Mouse (Mus musculus) heart, postnatal 0 days (tissue): Measurements from ENCODE around the gene Frmpd1. TPM values are rescaled to one million over a fixed set of nuclear protein-coding genes. Genes with fewer than 3 reads are reported as not detected.

Experiments
- ATAC-seq: fragments of 200-750 bp; cut with Nextera tagmentation; 2 replicates; pipeline ENCODE4 v1.8.0; 2017; ENCODE audit warnings: low read depth, moderate number of reproducible peaks, moderate library complexity; ENCODE audit not compliant: insufficient read depth
- DNase-seq: peaks from one replicate; pipeline ENCODE4 v3.0.0-alpha.2; 2016; ENCODE audit warnings: low spot score
- H3K27ac ChIP-seq: fragments of 300-500 bp; sonication (generic); 2 replicates; pipeline ENCODE4 v1.5.1; 2014; ENCODE audit warnings: low read depth, mild to moderate bottlenecking
- H3K27me3 ChIP-seq: fragments of 300-500 bp; sonication (generic); 2 replicates; pipeline ENCODE4 v1.6.1; 2014; ENCODE audit warnings: low read length, mixed read lengths; ENCODE audit not compliant: control insufficient read depth, insufficient read depth
- H3K36me3 ChIP-seq: fragments of 300-500 bp; sonication (generic); replicated peaks from 2 replicates; pipeline ENCODE4 v1.6.1; 2014; ENCODE audit warnings: low read length, mixed read lengths; ENCODE audit not compliant: control insufficient read depth, insufficient read depth
- H3K4me1 ChIP-seq: fragments of 300-500 bp; sonication (generic); 2 replicates; pipeline ENCODE4 v1.6.1; 2014; ENCODE audit warnings: antibody characterized with exemption; ENCODE audit not compliant: control insufficient read depth, insufficient read depth
- H3K4me2 ChIP-seq: fragments of 300-500 bp; sonication (generic); 2 replicates; pipeline ENCODE4 v1.6.1; 2014; ENCODE audit warnings: low read depth, mild to moderate bottlenecking, low read length, moderate library complexity
- H3K4me3 ChIP-seq: fragments of 300-500 bp; sonication (generic); 2 replicates; pipeline ENCODE4 v1.5.1; 2014; ENCODE audit warnings: low read depth, low read length
- H3K9ac ChIP-seq: fragments of 300-500 bp; sonication (generic); replicated peaks from 2 replicates; pipeline ENCODE4 v1.6.1; 2014; ENCODE audit warnings: low read depth, low read length, mixed read lengths
- H3K9me3 ChIP-seq: fragments of 300-500 bp; sonication (generic); replicated peaks from 2 replicates; pipeline ENCODE4 v1.6.1; 2016; ENCODE audit warnings: low read length; ENCODE audit not compliant: control insufficient read depth
- CTCF ChIP-seq: IDR thresholded peaks from 2 replicates; pipeline ENCODE4 v1.5.1; 2016; ENCODE audit warnings: antibody characterized with exemption, control low read depth, low read depth
- EP300 ChIP-seq: IDR thresholded peaks from 2 replicates; pipeline ENCODE4 v1.6.1; 2016; ENCODE audit warnings: antibody characterized with exemption, low read depth
- WGBS: fragments of 180-500 bp; shearing (Covaris S2); extraction: QIAGEN DNeasy Blood & Tissue Kit; methylation state at CpG from one replicate; pipeline ENCODE4 v1.1.7; 2014; 5-methylcytosine and 5-hydroxymethylcytosine counted together
- polyA plus RNA-seq: library from polyadenylated mRNA; unstranded; fragments of >200 nt; fragmentation: Nextera tagmentation; extraction: Ambion mirVana; gene quantifications from 2 replicates; pipeline ENCODE4 v1.2.1, GENCODE M21; 2015
- total RNA-seq: library from RNA; depleted of rRNA; stranded (reverse); fragments of >200 nt; gene quantifications from 2 replicates; pipeline ENCODE4 v1.2.3, GENCODE M21; 2014; ENCODE audit warnings: low replicate concordance; rRNA removed

Gene Frmpd1
- total and polyA plus RNA-seq, 2 experiments from 2014 or later: 0.90 to 4.4 TPM

DNA sequence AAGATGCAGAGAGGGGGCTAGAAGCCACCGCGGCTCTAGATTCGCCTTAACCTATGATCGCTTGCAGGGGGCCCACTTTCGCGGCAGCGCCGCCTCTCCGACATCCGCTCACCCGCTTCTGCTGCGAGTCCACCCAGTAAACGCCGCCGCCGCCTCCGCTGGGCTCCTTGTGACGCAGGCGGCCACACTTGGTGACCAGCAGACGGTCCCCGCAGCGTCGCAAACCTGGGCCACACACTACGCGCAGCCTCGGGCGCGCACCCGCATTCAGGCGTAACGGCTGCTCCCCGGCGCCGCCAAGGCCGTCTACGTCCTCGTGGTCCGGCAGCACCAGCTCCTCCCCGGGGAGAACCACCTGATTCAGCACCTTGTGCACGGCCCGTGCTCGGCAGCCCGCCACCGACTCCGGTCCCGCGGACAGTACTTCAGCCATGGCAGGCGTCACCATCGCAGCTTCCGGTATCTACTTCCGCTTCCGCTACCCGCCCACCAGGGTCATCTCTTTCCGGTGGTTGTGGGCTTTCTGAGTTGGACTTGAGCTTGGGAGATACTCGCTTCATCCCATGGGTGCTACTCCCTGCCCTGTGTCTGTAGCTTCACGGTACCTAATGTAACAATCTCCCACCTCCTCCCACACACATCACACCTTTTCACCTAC, 135.6 kb downstream of the Frmpd1 start:
- WGBS: under 1% methylated on average over 56 of the region's 56 CpGs
- Histone ChIP-seq H3K9me3 (no peaks in the 10 kb centered on the region), H3K4me3 (peak overlapping the region; percentile 79), H3K27ac (peak overlapping the region; percentile 88), H3K27me3 (no peaks in the 10 kb centered on the region; the same call in 1 of the 2 replicates), H3K36me3 (peaks cover 25% of the 10 kb centered on the region), H3K9ac (peak overlapping the region; percentile 78), H3K4me2 (peak overlapping the region; percentile 79), H3K4me1 (peaks cover 8% of the 10 kb centered on the region; the same call in 1 of the 2 replicates)
- DNase-seq (peak; percentile 72), ATAC-seq (peak; percentile 91)
- TF ChIP-seq CTCF (no peak), EP300 (peak; percentile 36; the same call in 1 of the 2 replicates)

DNA sequence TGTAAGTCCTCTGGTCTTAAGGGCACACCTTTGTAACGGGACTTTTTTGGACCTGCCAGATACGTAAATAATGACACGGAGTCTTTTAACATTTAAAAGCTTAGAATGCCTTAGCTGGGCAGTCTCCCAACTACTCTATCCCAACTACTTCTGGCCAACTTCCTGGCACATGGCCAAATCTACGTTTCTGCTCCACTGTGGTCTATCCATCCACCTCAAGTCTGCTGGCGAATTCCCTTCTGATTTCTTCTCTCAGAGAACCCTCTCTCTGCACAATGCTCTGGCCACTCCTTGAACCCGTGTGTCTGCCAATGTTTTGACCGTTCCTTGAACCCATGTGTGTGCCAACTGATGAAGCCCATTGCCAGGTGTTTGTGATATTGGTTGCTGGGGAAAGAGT, 146.5 kb downstream of the Frmpd1 start:
- Histone ChIP-seq H3K9me3 (no peaks in the 10 kb centered on the region), H3K27me3 (no peaks in the 10 kb centered on the region), H3K36me3 (no peaks in the 10 kb centered on the region), H3K4me3 (no peak overlapping the region), H3K4me2 (no peak overlapping the region), H3K4me1 (no peaks in the 10 kb centered on the region), H3K9ac (no peak overlapping the region), H3K27ac (no peak overlapping the region)
- no peak for ATAC-seq
- no peak for DNase-seq
- 58% methylated on average over 7 of the region's 7 CpGs for WGBS
- TF ChIP-seq EP300: no peak
- no peak for TF ChIP-seq CTCF

DNA sequence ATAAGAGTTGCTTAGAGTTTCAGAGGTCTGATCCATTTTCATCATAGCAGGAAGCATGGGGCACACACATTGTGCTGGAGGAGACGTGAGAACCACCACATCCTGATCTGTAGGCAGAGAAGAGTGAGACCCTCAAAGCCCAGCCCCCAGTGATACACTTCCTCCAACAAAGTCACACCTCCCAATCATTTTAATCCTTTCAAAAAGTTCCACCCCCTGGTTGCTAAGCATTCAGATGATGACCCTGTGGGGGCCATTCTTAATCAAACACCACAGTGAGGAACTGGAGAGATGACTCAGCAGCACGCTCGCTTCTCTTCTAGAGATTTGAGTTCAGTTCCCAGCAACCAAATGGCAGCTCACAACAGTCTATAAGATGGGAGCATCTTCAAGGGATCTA, 147.8 kb downstream of the Frmpd1 start:
- ATAC-seq (no peak), DNase-seq (no peak)
- no peak overlapping the region for H3K9ac ChIP-seq
- H3K4me1 ChIP-seq: no peaks in the 10 kb centered on the region
- 54% methylated on average over 3 of the region's 3 CpGs for WGBS
- no peak overlapping the region for H3K4me3 ChIP-seq
- H3K4me2 ChIP-seq: no peak overlapping the region
- TF ChIP-seq EP300 (no peak), CTCF (no peak)
- no peaks in the 10 kb centered on the region for H3K27me3 ChIP-seq
- H3K36me3 ChIP-seq: no peaks in the 10 kb centered on the region
- no peak overlapping the region for H3K27ac ChIP-seq
- H3K9me3 ChIP-seq: no peaks in the 10 kb centered on the region

Other genes starting within 250 kb of the Frmpd1 start
- gene Grhpr, start 203.5 kb upstream of the Frmpd1 start, total RNA-seq: 88.4 and 147 TPM in 2 replicates
- gene Grhpr, start 203.5 kb upstream of the Frmpd1 start, polyA plus RNA-seq: 103 and 108 TPM in 2 replicates
- gene Zbtb5, start 172.5 kb upstream of the Frmpd1 start, total RNA-seq: 20.3 and 32.0 TPM in 2 replicates
- 8.5 and 8.9 TPM in 2 replicates for gene Zbtb5, start 172.5 kb upstream of the Frmpd1 start, polyA plus RNA-seq
- 37.4 and 46.7 TPM in 2 replicates for gene Polr1e, start 166.3 kb upstream of the Frmpd1 start, total RNA-seq
- gene Polr1e, start 166.3 kb upstream of the Frmpd1 start, polyA plus RNA-seq: 71.2 and 77.5 TPM in 2 replicates
- gene Fbxo10, start 100.3 kb upstream of the Frmpd1 start, total RNA-seq: 23.0 and 30.7 TPM in 2 replicates
- 11.1 and 11.9 TPM in 2 replicates for gene Fbxo10, start 100.3 kb upstream of the Frmpd1 start, polyA plus RNA-seq
- 231 and 353 TPM in 2 replicates for gene Tomm5, start 76.8 kb upstream of the Frmpd1 start, total RNA-seq
- gene Tomm5, start 76.8 kb upstream of the Frmpd1 start, polyA plus RNA-seq: 305 and 324 TPM in 2 replicates
- 0.65 and 2.1 TPM in 2 replicates for gene Trmt10b, start 112.3 kb downstream of the Frmpd1 start, total RNA-seq
- gene Trmt10b, start 112.3 kb downstream of the Frmpd1 start, polyA plus RNA-seq: 6.3 and 9.2 TPM in 2 replicates
- 24.7 and 25.9 TPM in 2 replicates for gene Dcaf10, start 157.2 kb downstream of the Frmpd1 start, total RNA-seq
- gene Dcaf10, start 157.2 kb downstream of the Frmpd1 start, polyA plus RNA-seq: 6.2 and 6.4 TPM in 2 replicates
- 20.6 and 29.2 TPM in 2 replicates for gene Exosc3, start 157.9 kb downstream of the Frmpd1 start, total RNA-seq
- 24.2 and 25.8 TPM in 2 replicates for gene Exosc3, start 157.9 kb downstream of the Frmpd1 start, polyA plus RNA-seq
- 136 and 190 TPM in 2 replicates for gene Slc25a51, start 223.9 kb downstream of the Frmpd1 start, total RNA-seq
- 60.9 and 70.1 TPM in 2 replicates for gene Slc25a51, start 223.9 kb downstream of the Frmpd1 start, polyA plus RNA-seq